ENCODE assay signal across 25 mouse cellular contexts in genomic region chr2:163213085-163213484, GRCm38 (mm10). TPM values are rescaled to one million over a fixed set of nuclear protein-coding genes. Genes with fewer than 3 reads are reported as not detected.
"Had no signal": no experiment of that assay in that cellular context is flagged by ENCODE, and none has a peak within 500 bp of the region (broad histone marks: within the 10 kb centered on the region; RNA-seq: fewer than 3 reads in every experiment).

No protein-coding gene starts in this region.

- H3K27ac ChIP-seq: heart, embryonic 10.5 days; hindbrain, embryonic 13.5 days; hindbrain, embryonic 15.5 days; hindbrain, postnatal 0 days; kidney, embryonic 15.5 days; kidney, postnatal 0 days; layer of hippocampus, adult 2 months; left cerebral cortex, adult 2 months; limb, embryonic 13.5 days; limb, embryonic 15.5 days; liver, embryonic 12.5 days; liver, embryonic 14.5 days had no signal

- H3K36me3 ChIP-seq: heart, embryonic 10.5 days; heart, embryonic 12.5 days; hindbrain, embryonic 13.5 days; hindbrain, embryonic 15.5 days; kidney, embryonic 15.5 days; limb, embryonic 13.5 days; limb, embryonic 15.5 days; liver, embryonic 12.5 days had no signal

- H3K4me3 ChIP-seq: heart, embryonic 10.5 days; heart, embryonic 12.5 days; hindbrain, embryonic 13.5 days; hindbrain, embryonic 15.5 days; kidney, embryonic 15.5 days; layer of hippocampus, adult 2 months; left cerebral cortex, adult 2 months; limb, embryonic 13.5 days; limb, embryonic 15.5 days; liver, embryonic 12.5 days had no signal

- H3K4me1 ChIP-seq: liver, embryonic 12.5 days had no signal

- ATAC-seq: forebrain, postnatal 0 days; hindbrain, postnatal 0 days; liver, embryonic 12.5 days had no signal

- DNase-seq: forebrain, postnatal 0 days; gastrocnemius, postnatal 14 days; heart, adult 18-20 months; heart, postnatal 10 days; kidney, adult 11 months; kidney, adult 2 months; kidney, adult 9 months; kidney, postnatal 14 days; kidney, postnatal 4 days; left cerebral cortex, postnatal 4 days had no signal

- H3K9ac ChIP-seq: forebrain, postnatal 0 days; heart, embryonic 12.5 days; hindbrain, embryonic 13.5 days; hindbrain, embryonic 15.5 days; kidney, embryonic 15.5 days; limb, embryonic 13.5 days; limb, embryonic 15.5 days; liver, embryonic 12.5 days; liver, embryonic 14.5 days had no signal

- H3K9me3 ChIP-seq: heart, embryonic 10.5 days; hindbrain, embryonic 13.5 days; hindbrain, embryonic 15.5 days; kidney, embryonic 15.5 days; limb, embryonic 13.5 days; limb, embryonic 15.5 days; liver, embryonic 12.5 days had no signal

- H3K4me2 ChIP-seq: heart, embryonic 12.5 days; hindbrain, embryonic 13.5 days; hindbrain, embryonic 15.5 days; kidney, embryonic 15.5 days; limb, embryonic 13.5 days; limb, embryonic 15.5 days; liver, embryonic 12.5 days had no signal

- H3K27me3 ChIP-seq: heart, embryonic 12.5 days had no signal

RNA-seq across cellular contexts. Expression of gene Tox2, which starts 10.2 kb away (rescaled TPM):
- total RNA-seq: granulocyte monocyte progenitor cell, adult 5-6 weeks; hematopoietic stem cell, adult 5-6 weeks had no signal
